Mouse (Mus musculus): ENCODE measurements around the gene Unc13c.

GRCm38 (mm10) chr9:73555354-73555753, 413.4 kb downstream of the Unc13c start:
- TF ChIP-seq POLR2A (IDR thresholded peaks at IDR 0.05; ENCODE audit: low read depth, low read length), result no peak
- TF ChIP-seq CTCF (IDR thresholded peaks at IDR 0.05; ENCODE audit: extremely low read depth, insufficient read depth, insufficient read length, insufficient replicate concordance), result no peak

Measured in spleen, adult 2 months (tissue).